Mouse (Mus musculus) MEL (cell line): ENCODE data around the gene Chst4. TPM values are rescaled to one million over a fixed set of nuclear protein-coding genes. Genes with fewer than 3 reads are reported as not detected.

Source experiments
- DNase-seq: peaks from one replicate; pipeline ENCODE4 v3.0.0; 2011; ENCODE audit warnings: low read depth, low spot score
- H3K27ac ChIP-seq: 2 replicates; pipeline ENCODE4 v1.5.1; 2012; ENCODE audit warnings: low read depth, mild to moderate bottlenecking, control low read depth, low read length, moderate library complexity; ENCODE audit not compliant: control insufficient read depth
- H3K27me3 ChIP-seq, 2 experiments: fragments of 150-350 bp in 1 of 2; sonication (generic) in 1 of 2; 2 replicates each; pipeline ENCODE4 v1.6.1; 2012; ENCODE audit warnings: low read length in 2 of 2, mild to moderate bottlenecking in 2 of 2, improper control_type of control experiment in 1 of 2, moderate library complexity in 1 of 2; ENCODE audit not compliant: insufficient read depth in 2 of 2, control insufficient read depth in 1 of 2
- H3K36me3 ChIP-seq, 2 experiments: 2 replicates each; pipeline ENCODE4 v1.6.1; 2012 to 2014; ENCODE audit warnings: low read length in 2 of 2, improper control_type of control experiment in 1 of 2, inconsistent platforms in 1 of 2, mild to moderate bottlenecking in 1 of 2; ENCODE audit not compliant: insufficient read depth in 2 of 2, control insufficient read depth in 1 of 2
- H3K4me1 ChIP-seq, 2 experiments: fragments of 150-350 bp in 1 of 2; sonication (generic) in 1 of 2; 2 replicates each; pipeline ENCODE4 v1.6.1; 2012; ENCODE audit warnings: low read length in 2 of 2, improper control_type of control experiment in 1 of 2, mild to moderate bottlenecking in 1 of 2; ENCODE audit not compliant: insufficient read depth in 2 of 2, control insufficient read depth in 1 of 2
- H3K4me3 ChIP-seq, 2 experiments: fragments of 150-350 bp in 1 of 2; sonication (generic) in 1 of 2; 2 replicates each; pipeline ENCODE4 v1.5.1; 2012; ENCODE audit warnings: low read depth in 2 of 2, low read length in 2 of 2, mild to moderate bottlenecking in 2 of 2, moderate library complexity in 2 of 2, control low read depth in 1 of 2, improper control_type of control experiment in 1 of 2; ENCODE audit not compliant: control insufficient read depth in 1 of 2, insufficient read depth in 1 of 2
- H3K79me2 ChIP-seq: 2 replicates; pipeline ENCODE4 v1.6.1; 2012; ENCODE audit warnings: mild to moderate bottlenecking, low read length, moderate library complexity; ENCODE audit not compliant: control insufficient read depth, poor library complexity, insufficient read depth
- H3K9ac ChIP-seq: 2 replicates; pipeline ENCODE4 v1.6.1; 2012; ENCODE audit warnings: low read depth, mild to moderate bottlenecking, control low read depth, low read length, moderate library complexity; ENCODE audit not compliant: control insufficient read depth, poor library complexity, severe bottlenecking
- H3K9me3 ChIP-seq: fragments of 150-350 bp; sonication (generic); replicated peaks from 2 replicates; pipeline ENCODE4 v1.6.1; 2012; ENCODE audit warnings: mild to moderate bottlenecking, low read length, improper control_type of control experiment, moderate library complexity; ENCODE audit not compliant: insufficient read depth
- BHLHE40 ChIP-seq: IDR thresholded peaks from 2 replicates; pipeline ENCODE4 v1.6.1; 2012; ENCODE audit warnings: low read depth, mild to moderate bottlenecking, inconsistent platforms, low read length, improper control_type of control experiment, borderline replicate concordance
- CHD1 ChIP-seq: IDR thresholded peaks from 2 replicates; pipeline ENCODE4 v1.6.1; 2012; ENCODE audit warnings: low read depth, mild to moderate bottlenecking, inconsistent platforms, low read length, improper control_type of control experiment
- CHD2 ChIP-seq: IDR thresholded peaks from 2 replicates; pipeline ENCODE4 v1.6.1; 2011; ENCODE audit warnings: low read length, improper control_type of control experiment
- CTCF ChIP-seq, 3 experiments: IDR thresholded peaks in 2 of 3; conservative IDR thresholded peaks in 1 of 3; 2 replicates each; pipeline ENCODE4 v1.5.1; 2011 to 2012; ENCODE audit warnings: low read length in 3 of 3, low read depth in 2 of 3, mild to moderate bottlenecking in 2 of 3, improper control_type of control experiment in 1 of 3, inconsistent platforms in 1 of 3, mixed read lengths in 1 of 3, moderate library complexity in 1 of 3; ENCODE audit not compliant: control insufficient read depth in 1 of 3, insufficient read depth in 1 of 3, poor library complexity in 1 of 3, severe bottlenecking in 1 of 3
- E2F4 ChIP-seq: IDR thresholded peaks from 2 replicates; pipeline ENCODE4 v1.6.1; 2011; ENCODE audit warnings: low read depth, low read length, improper control_type of control experiment, borderline replicate concordance
- ELF1 ChIP-seq: IDR thresholded peaks from 2 replicates; pipeline ENCODE4 v1.6.1; 2014; ENCODE audit warnings: low read depth, mild to moderate bottlenecking, inconsistent platforms, low read length, improper control_type of control experiment, moderate library complexity
- EP300 ChIP-seq, 2 experiments: IDR thresholded peaks; 2 replicates each; pipeline ENCODE4 v1.6.1; 2011; ENCODE audit warnings: improper control_type of control experiment in 2 of 2, low read length in 2 of 2, low read depth in 1 of 2, mild to moderate bottlenecking in 1 of 2
- ETS1 ChIP-seq: IDR thresholded peaks from 2 replicates; pipeline ENCODE4 v1.6.1; 2012; ENCODE audit warnings: low read depth, mild to moderate bottlenecking, inconsistent platforms, low read length, improper control_type of control experiment, moderate library complexity
- GABPA ChIP-seq: IDR thresholded peaks from 2 replicates; pipeline ENCODE4 v1.6.1; 2012; ENCODE audit warnings: low read depth, mild to moderate bottlenecking, inconsistent platforms, low read length, improper control_type of control experiment, moderate library complexity
- GATA1 ChIP-seq: IDR thresholded peaks from 2 replicates; pipeline ENCODE4 v1.6.1; 2011; ENCODE audit warnings: low read depth, low read length, improper control_type of control experiment
- HCFC1 ChIP-seq: IDR thresholded peaks from 2 replicates; pipeline ENCODE4 v1.6.1; 2012; ENCODE audit warnings: low read depth, mild to moderate bottlenecking, inconsistent platforms, low read length, improper control_type of control experiment, moderate library complexity
- JUND ChIP-seq: IDR thresholded peaks from 2 replicates; pipeline ENCODE4 v1.6.1; 2011; ENCODE audit warnings: low read depth, mild to moderate bottlenecking, improper control_type of control experiment, low read length
- KAT2A ChIP-seq: conservative IDR thresholded peaks from 2 replicates; pipeline ENCODE4 v1.6.1; 2012; ENCODE audit warnings: low read depth, low read length, improper control_type of control experiment, inconsistent platforms
- MAFK ChIP-seq: IDR thresholded peaks from 2 replicates; pipeline ENCODE4 v1.6.1; 2011; ENCODE audit warnings: low read depth, mild to moderate bottlenecking, low read length, improper control_type of control experiment, borderline replicate concordance
- MAX ChIP-seq: IDR thresholded peaks from 2 replicates; pipeline ENCODE4 v1.6.1; 2011; ENCODE audit warnings: low read length, improper control_type of control experiment
- MAZ ChIP-seq: IDR thresholded peaks from 2 replicates; pipeline ENCODE4 v1.6.1; 2012; ENCODE audit warnings: low read depth, mild to moderate bottlenecking, inconsistent platforms, low read length, improper control_type of control experiment
- MEF2A ChIP-seq: IDR thresholded peaks from 2 replicates; pipeline ENCODE4 v1.6.1; 2014; ENCODE audit warnings: low read depth, mild to moderate bottlenecking, inconsistent platforms, low read length, improper control_type of control experiment; ENCODE audit not compliant: poor library complexity, insufficient replicate concordance, severe bottlenecking; ENCODE audit errors: extremely low read depth
- MXI1 ChIP-seq: IDR thresholded peaks from 2 replicates; pipeline ENCODE4 v1.6.1; 2011; ENCODE audit warnings: mild to moderate bottlenecking, low read depth, low read length, improper control_type of control experiment
- MYB ChIP-seq: IDR thresholded peaks from 2 replicates; pipeline ENCODE4 v1.6.1; 2011; ENCODE audit warnings: mild to moderate bottlenecking, low read depth, low read length, improper control_type of control experiment
- MYC ChIP-seq: IDR thresholded peaks from 2 replicates; pipeline ENCODE4 v1.6.1; 2011; ENCODE audit warnings: low read depth, mild to moderate bottlenecking, low read length, improper control_type of control experiment, moderate library complexity
- NELFE ChIP-seq: IDR thresholded peaks from 2 replicates; pipeline ENCODE4 v1.6.1; 2011; ENCODE audit warnings: low read depth, low read length, improper control_type of control experiment
- NRF1 ChIP-seq: IDR thresholded peaks from 2 replicates; pipeline ENCODE4 v1.6.1; 2014; ENCODE audit warnings: low read depth, mild to moderate bottlenecking, inconsistent platforms, low read length, improper control_type of control experiment, moderate library complexity; ENCODE audit not compliant: poor library complexity, insufficient read depth, severe bottlenecking
- POLR2A ChIP-seq, 2 experiments: IDR thresholded peaks; 2 replicates each; pipeline ENCODE4 v1.6.1; 2011 to 2012; ENCODE audit warnings: low read length in 2 of 2, mild to moderate bottlenecking in 2 of 2, control low read depth in 1 of 2, improper control_type of control experiment in 1 of 2, low read depth in 1 of 2, moderate library complexity in 1 of 2; ENCODE audit not compliant: control insufficient read depth in 1 of 2, insufficient read depth in 1 of 2, poor library complexity in 1 of 2
- POLR2AphosphoS2 ChIP-seq: IDR thresholded peaks from 2 replicates; pipeline ENCODE4 v1.6.1; 2011; ENCODE audit warnings: low read length, improper control_type of control experiment
- POLR2AphosphoS5 ChIP-seq: IDR thresholded peaks from 2 replicates; pipeline ENCODE4 v1.6.1; 2012; ENCODE audit warnings: low read depth, borderline replicate concordance, mild to moderate bottlenecking, inconsistent platforms, low read length, moderate library complexity, mixed read lengths
- RAD21 ChIP-seq: IDR thresholded peaks from 2 replicates; pipeline ENCODE4 v1.6.1; 2011; ENCODE audit warnings: mild to moderate bottlenecking, low read depth, low read length, improper control_type of control experiment
- RCOR1 ChIP-seq: IDR thresholded peaks from 2 replicates; pipeline ENCODE4 v1.6.1; 2012; ENCODE audit warnings: low read depth, mild to moderate bottlenecking, inconsistent platforms, low read length, improper control_type of control experiment
- SIN3A ChIP-seq: IDR thresholded peaks from 2 replicates; pipeline ENCODE4 v1.6.1; 2012; ENCODE audit warnings: low read length, improper control_type of control experiment, inconsistent platforms
- SMC3 ChIP-seq: IDR thresholded peaks from 2 replicates; pipeline ENCODE4 v1.6.1; 2011; ENCODE audit warnings: low read depth, low read length, improper control_type of control experiment
- TAL1 ChIP-seq: IDR thresholded peaks from 2 replicates; pipeline ENCODE4 v1.6.1; 2012; ENCODE audit warnings: mild to moderate bottlenecking, inconsistent platforms, low read length, moderate library complexity, mixed read lengths
- TBP ChIP-seq: IDR thresholded peaks from 2 replicates; pipeline ENCODE4 v1.8.0; 2011; ENCODE audit warnings: low read depth, low read length, improper control_type of control experiment
- TCF12 ChIP-seq: IDR thresholded peaks from 2 replicates; pipeline ENCODE4 v1.6.1; 2014; ENCODE audit warnings: low read depth, mild to moderate bottlenecking, inconsistent platforms, low read length, improper control_type of control experiment, moderate library complexity
- UBTF ChIP-seq: IDR thresholded peaks from 2 replicates; pipeline ENCODE4 v1.6.1; 2012; ENCODE audit warnings: low read depth, mild to moderate bottlenecking, inconsistent platforms, low read length, improper control_type of control experiment, moderate library complexity, borderline replicate concordance; ENCODE audit not compliant: insufficient read depth
- USF1 ChIP-seq: IDR thresholded peaks from 2 replicates; pipeline ENCODE4 v1.6.1; 2014; ENCODE audit warnings: low read depth, mild to moderate bottlenecking, inconsistent platforms, low read length, improper control_type of control experiment, moderate library complexity
- USF2 ChIP-seq, 2 experiments: IDR thresholded peaks; 2 replicates each; pipeline ENCODE4 v1.6.1; 2011 to 2012; ENCODE audit warnings: improper control_type of control experiment in 2 of 2, low read length in 2 of 2, borderline replicate concordance in 1 of 2, inconsistent platforms in 1 of 2, low read depth in 1 of 2, mild to moderate bottlenecking in 1 of 2; ENCODE audit not compliant: insufficient read depth in 1 of 2
- ZC3H11A ChIP-seq: IDR thresholded peaks from 2 replicates; pipeline ENCODE4 v1.6.1; 2012; ENCODE audit warnings: low read depth, mild to moderate bottlenecking, inconsistent platforms, low read length, improper control_type of control experiment
- ZKSCAN1 ChIP-seq: IDR thresholded peaks from 2 replicates; pipeline ENCODE4 v1.6.1; 2012; ENCODE audit warnings: low read depth, mild to moderate bottlenecking, inconsistent platforms, low read length, improper control_type of control experiment, moderate library complexity
- ZMIZ1 ChIP-seq: IDR thresholded peaks from 2 replicates; pipeline ENCODE4 v1.6.1; 2012; ENCODE audit warnings: low read depth, mild to moderate bottlenecking, inconsistent platforms, low read length, improper control_type of control experiment, moderate library complexity
- ZNF384 ChIP-seq: IDR thresholded peaks from 2 replicates; pipeline ENCODE4 v1.6.1; 2012; ENCODE audit warnings: low read depth, mild to moderate bottlenecking, inconsistent platforms, low read length, improper control_type of control experiment
- polyA plus RNA-seq, 2 experiments: library from polyadenylated mRNA; stranded (reverse) in 1 of 2; unstranded in 1 of 2; fragments of >175 nt in 1 of 2; fragments of >200 nt in 1 of 2; gene quantifications; 2 replicates each; pipeline versions ENCODE4 v1.2.1 to v1.2.4; 2012; ENCODE audit warnings: low replicate concordance in 2 of 2, low read depth in 1 of 2; ENCODE audit not compliant: insufficient read length in 2 of 2, insufficient read depth in 1 of 2, missing spikeins in 1 of 2
- total RNA-seq: library from RNA; depleted of rRNA; stranded (reverse); fragments of 300-350 nt; gene quantifications from 2 replicates; pipeline ENCODE4 v1.2.3, GENCODE M21; 2012

Chst4 gene
- total and polyA plus RNA-seq, 3 experiments: not detected

GRCm38 (mm10) chr8:110002953-110003352, 36.6 kb downstream of the Chst4 start:
- no peak overlapping the region for H3K9ac ChIP-seq
- no peaks in the 10 kb centered on the region for H3K36me3 ChIP-seq
- H3K4me1 ChIP-seq: no peaks in the 10 kb centered on the region
- no peaks in the 10 kb centered on the region for H3K9me3 ChIP-seq
- DNase-seq: peak; percentile 52
- no peak overlapping the region for H3K27ac ChIP-seq
- H3K79me2 ChIP-seq: no peaks in the 10 kb centered on the region
- TF ChIP-seq USF1 (no peak), ELF1 (no peak), RCOR1 (no peak), TAL1 (no peak), EP300 (IDR thresholded peaks at IDR 0.05; ENCODE audit: low read depth in 1 of 2, low read length in 2 of 2) (no peak), BHLHE40 (0 out of 2 replicates have a peak, but pooled peaks have one; percentile 15), SMC3 (peak; percentile 73), CHD2 (no peak), HCFC1 (no peak), JUND (no peak), POLR2A (IDR thresholded peaks at IDR 0.05; ENCODE audit: control insufficient read depth in 1 of 2, insufficient read depth in 1 of 2, low read depth in 1 of 2, low read length in 2 of 2, poor library complexity in 1 of 2) (no peak), RAD21 (peak; percentile 75), TBP (no peak), MAX (no peak), ETS1 (no peak), ZNF384 (no peak), NELFE (no peak), TCF12 (no peak), USF2 (IDR thresholded peaks at IDR 0.05; ENCODE audit: borderline replicate concordance in 1 of 2, insufficient read depth in 1 of 2, low read depth in 1 of 2, low read length in 2 of 2) (no peak), POLR2AphosphoS5 (no peak), CHD1 (no peak), MAZ (no peak), SIN3A (no peak), ZC3H11A (peak; percentile 57), MYB (no peak), GABPA (no peak), MEF2A (no peak), KAT2A (no peak), E2F4 (no peak), NRF1 (no peak), ZMIZ1 (no peak), MYC (no peak), CTCF (IDR thresholded peaks at IDR 0.05 in 2 of 3, conservative IDR thresholded peaks at IDR 0.05 in 1 of 3; ENCODE audit: control insufficient read depth in 1 of 3, insufficient read depth in 1 of 3, low read depth in 2 of 3, low read length in 3 of 3, poor library complexity in 1 of 3, severe bottlenecking in 1 of 3) (peak; percentile 65 to 89 (median 74)), GATA1 (no peak), UBTF (no peak), POLR2AphosphoS2 (no peak), MAFK (no peak), MXI1 (no peak), ZKSCAN1 (no peak)
- no peak overlapping the region for H3K4me3 ChIP-seq
- H3K27me3 ChIP-seq: no peaks in the 10 kb centered on the region; a peak in 1 of 4 replicates
